Mouse (Mus musculus) midbrain, embryonic 15.5 days (tissue): ENCODE measurements around the gene Evi2a. TPM values are rescaled to one million over a fixed set of nuclear protein-coding genes. Genes with fewer than 3 reads are reported as not detected.

Experiments
- ATAC-seq: fragments of 200-750 bp; cut with Nextera tagmentation; replicated peaks from 2 replicates; pipeline ENCODE4 v1.8.0; 2017; ENCODE audit warnings: moderate TSS enrichment
- H3K27ac ChIP-seq: fragments of 300-500 bp; sonication (generic); 2 replicates; pipeline ENCODE4 v1.5.1; 2015; ENCODE audit warnings: mild to moderate bottlenecking, inconsistent platforms
- H3K27me3 ChIP-seq: fragments of 300-500 bp; sonication (generic); replicated peaks from 2 replicates; pipeline ENCODE4 v1.6.1; 2015; ENCODE audit warnings: inconsistent platforms
- H3K36me3 ChIP-seq: fragments of 300-500 bp; sonication (generic); replicated peaks from 2 replicates; pipeline ENCODE4 v1.6.1; 2015; ENCODE audit warnings: inconsistent platforms
- H3K4me1 ChIP-seq: fragments of 300-500 bp; sonication (generic); 2 replicates; pipeline ENCODE4 v1.6.1; 2015; ENCODE audit warnings: inconsistent platforms
- H3K4me2 ChIP-seq: fragments of 300-500 bp; sonication (generic); 2 replicates; pipeline ENCODE4 v1.6.1; 2015; ENCODE audit warnings: inconsistent platforms, mild to moderate bottlenecking, moderate library complexity
- H3K4me3 ChIP-seq: fragments of 300-500 bp; sonication (generic); 2 replicates; pipeline ENCODE4 v1.5.1; 2015; ENCODE audit warnings: mild to moderate bottlenecking, inconsistent platforms
- H3K9ac ChIP-seq: fragments of 300-500 bp; sonication (generic); 2 replicates; pipeline ENCODE4 v1.6.1; 2015; ENCODE audit warnings: mild to moderate bottlenecking, inconsistent platforms
- H3K9me3 ChIP-seq: fragments of 300-500 bp; sonication (generic); 2 replicates; pipeline ENCODE4 v1.6.1; 2016; ENCODE audit warnings: inconsistent platforms
- WGBS: fragments of 180-500 bp; shearing (Covaris S2); methylation state at CpG from one replicate; pipeline ENCODE4 v1.1.7; 2015; ENCODE audit warnings: mixed read lengths; 5-methylcytosine and 5-hydroxymethylcytosine counted together
- polyA plus RNA-seq: library from polyadenylated mRNA; unstranded; fragments of >200 nt; fragmentation: Nextera tagmentation; extraction: Ambion mirVana; gene quantifications from 2 replicates; pipeline ENCODE4 v1.2.1, GENCODE M21; 2015

Evi2a gene
- polyA plus RNA-seq, 1 experiment from 2014 or later = 3.3 TPM

GRCm38 (mm10) chr11:79483876-79484528 is 46.4 kb downstream of the Evi2a start:
- H3K4me1 ChIP-seq = no peaks in the 10 kb centered on the region
- no peak overlapping the region for H3K4me3 ChIP-seq
- H3K9me3 ChIP-seq = no peaks in the 10 kb centered on the region
- no peak for ATAC-seq
- H3K36me3 ChIP-seq = no peaks in the 10 kb centered on the region
- no peak overlapping the region for H3K4me2 ChIP-seq
- no peak overlapping the region for H3K27ac ChIP-seq
- no peaks in the 10 kb centered on the region for H3K27me3 ChIP-seq
- H3K9ac ChIP-seq = no peak overlapping the region
- 90% methylated on average over 7 of the region's 7 CpGs for WGBS

- H3K9me3 ChIP-seq = no peaks in the 10 kb centered on the region
- H3K4me2 ChIP-seq = no peak overlapping the region
- no peak overlapping the region for H3K27ac ChIP-seq
- no peaks in the 10 kb centered on the region for H3K36me3 ChIP-seq
- H3K27me3 ChIP-seq = no peaks in the 10 kb centered on the region
- no peak for ATAC-seq
- 91% methylated on average over 6 of the region's 6 CpGs for WGBS
- no peak overlapping the region for H3K9ac ChIP-seq
- H3K4me1 ChIP-seq = no peaks in the 10 kb centered on the region
- H3K4me3 ChIP-seq = no peak overlapping the region
Measured at GRCm38 (mm10) chr11:79483392-79483791, 47.0 kb downstream of the Evi2a start.

Other genes starting within 250 kb of the Evi2a start
- gene Gm9964, start 233.7 kb downstream of the Evi2a start, polyA plus RNA-seq = not detected in 2 replicates
- gene Nf1, start 190.9 kb downstream of the Evi2a start, polyA plus RNA-seq = 6.1 and 7.0 TPM in 2 replicates
- gene Omg, start 26.5 kb downstream of the Evi2a start, polyA plus RNA-seq = 5.3 and 5.4 TPM in 2 replicates
- gene Evi2b, start 6.8 kb downstream of the Evi2a start, polyA plus RNA-seq = 0.14 TPM in 1 of 2 replicates, not detected in the other
- 0.43 and 0.74 TPM in 2 replicates for gene Evi2, start within 50 bp of the Evi2a start, polyA plus RNA-seq
- 29.5 and 32.9 TPM in 2 replicates for gene Rab11fip4, start 60.6 kb upstream of the Evi2a start, polyA plus RNA-seq